Mouse (Mus musculus): ENCODE measurements around the gene Tsen54.
A peak's percentile ranks its signal among the peaks of the same experiment; 100 is the strongest.
"Not testable (repeated sequence)": the region's sequence is repeated elsewhere in the genome, so short reads cannot be mapped to it uniquely, and the experiment has no call there.

Tsen54 gene

DNA sequence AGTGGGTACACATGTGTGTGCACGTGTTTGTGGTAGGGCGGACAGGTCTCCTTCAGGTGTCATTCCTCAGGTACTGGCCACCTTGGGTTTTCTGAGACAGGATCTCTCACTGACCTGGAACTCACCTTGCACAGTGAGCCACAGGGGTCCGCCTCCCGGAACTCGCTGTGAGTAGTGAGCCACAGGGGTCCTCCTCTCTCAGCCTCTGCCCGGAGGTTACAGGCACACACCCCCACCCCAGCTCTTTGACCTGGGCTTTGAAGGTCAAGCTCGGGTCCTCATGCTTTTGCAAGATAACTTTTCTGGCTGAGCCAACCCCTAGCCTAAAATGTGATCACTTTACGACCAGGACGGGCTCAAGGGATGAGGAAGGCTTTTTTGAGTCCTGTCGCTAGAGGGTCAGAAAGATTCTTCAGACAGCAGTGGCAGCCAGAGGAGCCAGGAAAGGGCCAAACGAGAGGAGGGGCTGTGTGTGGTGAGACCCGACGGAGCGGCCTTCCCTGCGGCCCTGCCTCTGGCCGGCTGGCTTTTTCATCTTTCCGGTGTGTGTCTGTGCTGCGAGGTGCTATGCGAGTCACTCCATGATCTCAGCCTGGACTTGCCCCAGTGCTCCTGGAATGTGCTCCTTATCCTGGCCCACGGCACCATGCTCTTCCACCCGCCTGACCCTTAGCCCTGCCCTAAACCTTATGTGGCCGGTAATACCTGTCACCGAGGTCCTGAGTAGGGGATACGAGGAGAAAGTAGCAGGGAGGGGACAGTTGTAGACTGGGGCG lies 16.2 kb downstream of the Tsen54 start:
- no peak for DNase-seq

DNA sequence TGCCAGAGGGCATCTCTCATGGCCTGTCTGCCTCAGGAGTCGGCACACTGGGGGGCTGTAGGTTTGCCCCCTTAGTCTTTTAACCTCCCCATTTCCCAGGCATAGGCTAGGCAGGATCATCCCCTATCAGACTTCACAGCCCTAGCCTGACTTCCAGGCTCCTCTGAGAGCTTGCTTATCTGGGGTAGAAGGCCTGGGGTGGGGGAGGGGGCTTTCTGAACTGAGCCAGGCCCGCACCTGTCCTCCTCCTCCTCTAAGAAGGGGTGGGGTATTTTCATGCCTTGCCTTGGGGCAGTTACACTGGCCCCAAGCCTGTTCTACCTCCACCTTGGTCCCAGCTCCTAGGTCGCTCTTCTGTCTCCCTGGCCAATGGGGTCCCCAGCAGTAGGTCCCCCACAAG lies 17.0 kb downstream of the Tsen54 start:
- no peak for DNase-seq

DNA sequence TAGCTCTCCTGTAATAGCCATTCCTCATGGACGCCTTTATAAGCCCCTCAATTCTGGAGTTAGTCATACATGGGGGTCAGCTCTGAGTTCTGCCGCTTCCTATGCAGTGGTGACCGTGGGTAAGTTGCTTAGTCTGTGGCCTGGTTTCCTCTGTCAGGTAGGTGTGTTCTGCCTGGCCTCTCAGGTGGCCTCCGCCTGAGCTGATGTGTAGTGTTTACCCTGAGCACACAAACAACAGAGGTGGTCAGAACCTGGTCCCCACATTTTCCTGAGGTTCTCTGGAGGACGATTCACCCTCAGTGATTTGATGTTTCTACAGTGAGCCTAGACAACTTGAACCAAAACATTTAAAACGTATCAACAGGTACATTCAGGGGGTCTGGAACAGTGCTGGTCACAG lies 17.5 kb downstream of the Tsen54 start:
- DNase-seq = peak; percentile 44

DNA sequence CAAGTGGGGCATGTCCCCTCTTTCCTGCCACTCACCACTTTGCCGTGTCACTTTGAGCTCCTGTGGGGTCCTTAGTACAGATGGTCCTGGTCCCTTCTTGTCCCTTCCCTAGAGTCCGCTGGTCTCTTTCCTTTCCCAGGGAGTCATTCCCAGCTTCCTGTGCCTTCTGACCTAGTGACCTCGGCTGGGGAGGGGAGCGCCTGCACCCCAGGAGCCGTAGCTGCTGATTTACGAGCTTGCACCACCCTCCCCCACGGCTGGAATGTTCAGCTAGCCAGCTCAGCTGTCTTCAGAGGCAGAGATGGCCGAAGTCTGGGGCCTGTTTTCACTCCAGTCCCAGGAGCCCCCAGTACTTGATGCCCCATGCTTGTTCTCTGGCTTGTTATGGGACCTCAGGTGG lies 18.0 kb downstream of the Tsen54 start:
- peak; percentile 65 for DNase-seq

DNA sequence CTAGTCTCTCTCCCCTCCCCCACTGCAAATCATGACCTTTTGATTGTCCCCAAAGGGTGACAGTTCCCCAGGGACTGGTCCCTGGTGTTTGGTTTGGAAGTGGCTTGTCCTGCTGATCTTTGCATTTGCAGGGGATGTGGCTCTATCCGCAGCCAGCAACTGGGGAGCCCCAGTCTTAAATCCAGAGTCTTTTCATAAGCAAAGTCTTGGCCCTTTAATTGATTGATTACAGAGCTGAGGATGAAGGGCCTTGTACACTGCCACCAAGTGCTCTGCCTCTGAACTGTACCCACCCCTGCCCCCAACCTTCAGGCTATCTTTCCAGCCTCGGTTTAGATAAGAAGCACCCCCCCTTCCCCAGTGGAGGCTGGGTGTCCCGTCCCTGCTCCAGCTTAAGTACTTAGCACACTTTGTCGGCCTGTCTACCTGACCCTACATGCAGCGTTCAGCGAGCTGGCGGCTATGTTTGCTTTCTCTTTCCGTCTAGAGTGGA lies 18.5 kb downstream of the Tsen54 start:
- DNase-seq = peak; percentile 65

DNA sequence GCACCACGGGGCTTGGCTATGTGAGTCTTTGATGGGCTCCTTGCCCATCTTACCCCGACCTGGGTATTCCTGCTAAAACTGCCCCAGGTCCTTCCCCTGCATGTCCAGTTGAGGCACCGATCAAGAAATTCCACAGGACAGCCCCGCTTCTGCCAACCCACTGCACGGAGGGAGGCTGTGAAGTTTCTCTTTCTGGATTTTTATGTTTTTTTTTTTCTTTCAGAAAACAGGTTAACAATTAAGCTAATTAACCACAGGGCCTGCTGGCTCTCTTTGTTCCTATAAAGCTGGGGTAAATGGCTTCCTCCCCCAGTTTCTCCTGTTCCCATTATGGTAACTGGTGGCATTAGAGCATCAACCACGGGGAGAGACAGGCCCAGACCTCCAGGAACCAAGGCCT lies 19.5 kb downstream of the Tsen54 start:
- no peak for DNase-seq

DNA sequence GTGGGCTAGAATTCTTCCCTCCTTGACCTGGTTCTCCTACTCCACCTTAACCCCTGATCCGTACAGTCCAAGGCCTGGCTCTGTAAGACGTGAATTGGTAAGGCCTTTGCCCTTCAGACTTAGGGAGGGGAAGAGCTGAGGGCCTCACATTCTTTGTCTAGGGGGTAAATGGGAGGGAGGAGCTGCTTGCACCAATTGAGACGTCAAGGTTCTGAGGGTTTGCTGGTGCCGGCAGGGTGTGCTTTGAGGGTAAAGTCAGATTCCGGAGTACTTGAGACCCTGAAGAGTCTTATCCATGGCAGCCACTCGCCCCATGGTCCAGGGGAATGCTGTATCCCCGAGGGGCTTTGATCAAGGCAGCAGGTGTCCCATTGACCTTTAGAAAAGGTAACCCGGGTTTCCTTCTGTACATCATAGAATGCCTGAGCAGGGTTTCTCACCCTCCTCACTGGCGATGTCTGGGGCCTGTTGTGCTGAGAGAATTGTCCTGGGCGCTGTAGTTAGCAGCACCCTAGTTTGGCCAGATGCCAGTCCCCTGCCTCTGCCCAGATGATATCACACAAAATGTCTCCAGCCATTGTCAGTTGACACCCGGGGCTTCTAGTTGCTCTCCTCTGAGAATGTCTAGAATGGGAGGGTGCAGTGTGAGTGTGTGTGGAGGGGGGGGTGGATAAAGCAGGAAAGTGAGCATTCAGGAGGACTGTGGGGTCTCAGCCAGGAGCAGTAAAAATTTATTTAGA lies 22.3 kb downstream of the Tsen54 start:
- no peak for DNase-seq

DNA sequence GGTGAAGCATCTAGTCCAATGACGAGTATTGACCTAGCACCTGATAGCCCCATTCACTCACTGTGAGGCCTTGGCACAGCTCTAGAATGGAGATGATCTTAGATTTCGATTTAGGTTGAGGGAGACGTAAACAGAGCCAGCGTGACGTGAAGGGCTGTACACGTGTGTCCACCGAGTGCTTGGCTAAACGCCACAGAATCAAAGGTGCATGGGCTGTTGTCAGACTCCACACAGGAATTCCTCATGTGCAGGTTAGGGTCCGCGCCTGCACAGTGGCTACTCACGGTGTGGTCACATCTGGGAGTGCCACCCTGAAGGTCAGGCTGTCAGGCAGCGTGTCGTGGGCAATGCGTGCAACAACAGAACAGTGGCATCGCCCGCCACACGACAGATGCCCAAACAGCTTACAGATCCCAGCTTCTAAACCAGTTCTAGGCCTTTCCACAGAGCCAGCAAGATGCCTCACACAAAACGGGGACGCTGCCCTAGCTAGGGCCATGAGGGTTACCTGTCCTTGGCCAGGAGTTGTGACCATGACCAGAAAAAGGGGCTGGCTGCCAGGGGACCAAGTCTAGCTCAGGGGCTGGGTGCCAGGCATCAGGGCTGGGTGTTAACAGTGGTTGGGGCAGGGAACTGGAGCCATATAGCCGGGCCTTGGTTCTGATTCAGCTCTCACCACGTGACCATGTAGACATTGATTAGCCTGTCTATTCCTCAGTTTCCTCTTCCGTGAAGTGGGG lies 23.3 kb downstream of the Tsen54 start:
- no peak for DNase-seq

DNA sequence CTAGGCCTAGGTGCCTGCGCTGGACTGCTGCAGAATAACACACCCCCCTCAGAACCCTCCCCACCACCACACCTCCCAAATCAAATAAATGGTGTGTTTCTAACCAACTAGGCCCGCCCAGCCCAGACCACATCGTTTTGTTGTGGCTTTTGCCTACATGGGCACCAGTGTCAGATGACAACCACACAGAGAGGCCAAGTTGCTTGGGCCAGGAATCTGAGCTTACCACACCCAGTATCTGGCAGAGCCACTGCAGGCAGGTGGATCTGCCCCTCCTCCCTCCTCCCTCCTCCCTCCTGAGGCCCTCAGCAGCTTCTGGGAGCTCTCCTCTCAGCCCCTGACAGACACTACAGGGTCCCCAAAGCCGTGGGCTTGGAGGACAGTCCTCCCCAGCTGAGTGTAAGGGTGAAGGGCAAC lies 24.4 kb downstream of the Tsen54 start:
- peak; percentile 81 for DNase-seq

DNA sequence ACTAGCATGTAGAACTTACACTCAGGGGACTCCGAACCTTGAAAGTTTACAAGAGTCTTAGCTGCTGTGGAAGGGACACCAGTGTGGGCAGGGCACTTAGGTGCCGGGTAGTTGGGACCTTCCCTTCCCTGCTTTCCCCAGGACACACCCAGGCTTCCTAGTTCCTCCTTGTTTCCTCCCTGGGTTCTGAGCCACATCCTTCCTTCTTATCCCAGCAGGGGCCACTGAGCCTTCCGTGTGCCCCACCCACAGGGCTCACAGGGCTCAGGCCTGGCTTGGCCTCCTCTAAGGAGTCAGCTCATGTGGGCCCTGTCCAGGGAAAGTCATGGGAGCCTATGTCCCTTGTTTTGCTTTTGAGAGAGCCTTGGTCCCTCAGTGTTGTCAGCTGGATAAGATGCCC lies 25.2 kb downstream of the Tsen54 start:
- no peak for DNase-seq

DNA sequence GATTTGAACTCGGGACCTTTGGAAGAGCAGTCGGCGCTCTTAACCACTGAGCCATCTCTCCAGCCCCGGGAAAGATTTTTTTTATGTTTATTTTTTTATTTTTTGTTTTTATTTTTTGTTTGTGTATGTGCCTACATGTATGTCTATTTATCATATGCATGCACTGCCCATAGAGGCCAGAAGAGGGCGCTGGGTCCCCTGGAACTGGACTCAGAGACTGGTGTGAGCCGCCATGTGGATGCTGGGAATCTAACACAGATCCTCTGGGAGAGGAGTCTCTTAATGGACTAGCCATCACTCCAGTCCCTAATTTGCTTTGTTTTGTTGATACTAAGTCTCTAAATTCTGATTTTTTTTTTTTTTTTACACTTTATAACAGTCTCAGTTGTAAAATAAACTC lies 26.5 kb downstream of the Tsen54 start:
- no peak for DNase-seq

DNA sequence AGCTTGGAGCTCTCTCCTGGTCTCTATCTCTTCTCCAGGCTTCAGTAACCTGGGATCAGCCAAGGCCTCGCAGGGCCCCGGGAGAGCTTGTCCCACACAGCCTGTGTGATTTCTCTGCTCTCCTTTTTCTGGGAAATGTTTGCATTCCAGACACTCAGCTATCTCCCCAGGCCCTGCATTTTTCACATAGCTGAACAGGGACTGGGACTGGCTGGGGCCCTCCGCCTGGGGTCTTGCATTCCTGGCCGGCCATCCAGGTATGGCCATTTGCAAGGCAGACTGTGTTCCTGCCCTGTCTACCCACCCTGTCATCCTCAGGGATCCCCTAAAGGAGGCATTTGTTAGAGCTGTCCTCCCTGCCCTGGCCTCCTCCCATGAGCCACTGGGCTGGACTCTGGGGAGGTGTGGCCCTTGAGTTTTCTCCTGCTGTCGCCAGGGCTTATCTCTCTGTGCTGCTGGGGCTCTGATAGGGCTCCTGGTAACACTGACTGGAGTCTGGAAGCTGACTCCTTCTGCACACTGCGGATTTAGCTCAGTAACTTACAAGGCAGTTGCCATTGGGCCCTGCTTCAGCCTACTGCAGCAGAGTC lies 27.5 kb downstream of the Tsen54 start:
- DNase-seq = peak; percentile 34

DNA sequence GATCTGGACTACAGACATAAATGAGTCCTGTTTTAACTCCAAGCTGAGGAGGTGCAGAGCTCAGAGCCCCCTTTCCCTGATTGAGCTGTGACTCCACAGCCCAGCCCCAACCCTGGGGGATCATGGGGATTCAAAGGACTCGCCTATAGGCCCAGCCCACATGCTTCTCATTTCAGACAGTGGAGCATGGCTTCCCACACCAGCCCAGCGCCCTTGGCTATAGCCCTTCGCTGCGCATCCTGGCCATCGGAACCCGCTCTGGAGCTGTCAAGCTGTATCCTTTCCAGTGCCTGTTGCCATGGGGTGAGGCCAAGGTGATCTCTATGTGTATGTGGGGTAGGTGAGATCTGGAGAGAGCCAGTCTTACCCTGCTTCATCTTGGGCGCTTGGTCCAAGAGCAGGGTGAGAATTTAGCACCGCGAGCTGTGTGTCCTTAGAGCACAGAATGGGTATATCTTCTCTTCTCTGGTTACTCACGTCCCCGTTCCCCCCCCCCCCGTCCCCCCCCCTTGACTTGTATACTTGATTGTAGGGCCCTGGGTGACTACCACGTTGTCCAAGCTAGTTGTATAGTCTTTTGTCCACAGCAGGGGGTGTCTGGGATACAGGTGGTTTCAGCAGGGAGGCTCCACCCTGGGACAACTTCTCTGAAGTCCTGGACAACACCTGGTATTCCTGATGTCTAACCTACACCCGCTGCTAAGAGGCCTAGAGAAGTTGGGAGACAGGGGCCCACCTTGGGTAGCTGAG lies 28.8 kb downstream of the Tsen54 start:
- no peak for DNase-seq

DNA sequence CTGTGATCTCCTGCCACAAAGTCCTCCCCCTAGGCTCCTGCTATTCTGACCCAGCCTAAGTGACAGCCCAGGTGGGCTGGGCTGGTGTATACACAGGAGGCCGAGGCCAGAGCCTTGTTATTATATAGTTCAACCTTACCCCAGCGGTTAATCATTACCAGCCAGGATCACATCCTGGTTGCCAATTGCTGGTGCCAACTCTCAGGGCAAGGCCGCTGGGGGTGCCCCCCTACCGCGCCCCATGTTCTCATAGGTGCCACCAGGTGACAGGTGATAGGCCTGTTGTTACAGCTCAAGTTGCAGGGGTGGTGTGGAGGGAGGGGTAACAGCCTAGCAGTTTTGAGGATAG lies 29.3 kb downstream of the Tsen54 start:
- DNase-seq = peak; percentile 67

DNA sequence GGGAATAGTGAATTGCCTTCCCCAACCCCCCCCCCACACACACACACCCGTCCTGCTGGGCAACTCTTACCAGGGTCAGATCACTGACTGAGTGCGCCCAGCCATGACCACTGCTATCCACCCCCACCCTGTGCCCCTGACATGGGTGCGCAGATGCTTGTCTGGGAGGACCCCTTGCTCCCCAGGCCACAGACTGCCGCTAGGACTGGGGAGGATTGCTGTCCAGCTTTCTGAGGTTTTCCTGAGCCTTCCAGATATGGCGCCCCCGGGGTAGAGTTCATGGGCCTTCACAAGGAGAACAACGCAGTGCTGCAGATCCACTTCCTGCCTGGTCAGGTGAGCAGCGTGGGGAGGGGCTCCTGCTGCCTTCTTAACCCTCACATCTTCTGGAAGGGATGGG lies 29.7 kb downstream of the Tsen54 start:
- no peak for DNase-seq

DNA sequence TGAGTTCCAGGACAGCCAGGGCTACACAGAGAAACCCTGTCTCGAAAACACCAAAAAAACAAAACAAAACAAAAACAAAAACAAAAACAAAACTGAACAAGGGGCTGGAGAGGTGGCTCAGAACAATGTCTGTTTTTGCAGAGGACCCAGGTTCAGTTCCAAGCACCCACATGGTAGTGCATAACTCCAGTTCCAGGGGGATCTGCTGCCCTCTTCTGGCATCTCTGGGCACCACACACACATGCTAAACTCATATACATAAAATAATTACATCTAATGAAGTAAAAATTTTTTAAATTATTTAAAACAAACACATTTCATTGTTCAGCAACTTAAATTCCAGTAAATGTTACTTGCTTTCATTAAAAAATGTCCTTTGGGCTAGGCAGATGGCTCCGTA lies 31.3 kb downstream of the Tsen54 start:
- DNase-seq = no peak

DNA sequence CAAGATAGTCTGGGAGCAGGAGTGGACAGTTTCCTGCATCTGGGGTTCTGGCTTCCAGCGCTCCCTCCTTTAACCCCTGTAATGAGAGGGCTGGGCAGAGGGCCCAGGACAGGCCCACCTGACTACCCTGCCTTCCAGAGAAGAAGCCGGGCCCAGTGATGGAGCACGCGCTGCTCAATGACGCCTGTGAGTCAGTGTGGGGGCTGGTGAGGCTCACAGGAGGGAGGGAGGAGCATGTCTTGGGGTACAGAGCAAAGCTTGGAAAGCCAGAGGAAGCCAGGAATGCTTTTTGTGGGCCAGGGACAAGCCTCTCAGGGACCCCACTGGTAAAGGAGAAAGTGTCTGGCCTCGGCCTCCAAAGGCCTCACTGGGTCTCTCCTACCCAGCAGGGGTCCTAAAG lies 40.1 kb downstream of the Tsen54 start:
- DNase-seq = no peak

DNA sequence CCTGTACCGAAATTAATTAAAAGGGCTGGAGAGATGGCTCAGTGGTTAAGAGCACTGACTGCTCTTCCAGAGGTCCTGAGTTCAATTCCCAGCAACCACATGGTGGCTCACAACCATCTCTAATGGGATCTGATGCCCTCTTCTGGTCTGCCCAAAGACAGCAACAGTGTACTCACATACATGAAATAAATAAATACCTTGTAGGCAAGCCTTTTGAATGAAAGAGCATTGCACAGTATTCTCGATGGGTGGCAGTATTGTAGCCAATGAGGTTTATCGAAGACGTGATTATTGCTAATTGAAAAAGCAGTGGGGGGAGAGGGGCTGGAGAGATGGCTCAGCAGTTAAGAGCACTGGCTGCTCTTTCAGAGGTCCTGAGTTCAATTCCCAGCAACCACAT lies 42.6 kb downstream of the Tsen54 start:
- not testable (repeated sequence) for DNase-seq

DNA sequence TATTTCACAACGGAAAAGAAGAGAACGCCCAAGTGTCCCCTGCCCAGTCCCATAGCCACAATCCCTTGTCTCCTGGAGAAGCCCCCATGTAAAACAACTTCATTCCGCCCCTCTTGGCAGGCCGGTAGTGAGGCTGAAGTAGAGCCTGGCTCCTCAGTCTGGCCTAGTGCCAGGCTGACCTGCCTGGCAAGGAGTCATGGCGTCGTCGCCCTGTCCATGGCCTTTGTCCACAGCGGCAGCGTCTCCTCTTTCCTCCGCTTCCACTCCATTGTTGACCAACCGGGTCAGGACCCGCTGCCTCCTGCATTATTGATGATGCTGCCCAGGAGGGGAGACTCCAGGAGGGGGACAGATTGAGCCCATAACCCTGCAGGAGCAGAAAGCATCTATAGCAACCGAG lies 43.4 kb downstream of the Tsen54 start:
- no peak for DNase-seq

DNA sequence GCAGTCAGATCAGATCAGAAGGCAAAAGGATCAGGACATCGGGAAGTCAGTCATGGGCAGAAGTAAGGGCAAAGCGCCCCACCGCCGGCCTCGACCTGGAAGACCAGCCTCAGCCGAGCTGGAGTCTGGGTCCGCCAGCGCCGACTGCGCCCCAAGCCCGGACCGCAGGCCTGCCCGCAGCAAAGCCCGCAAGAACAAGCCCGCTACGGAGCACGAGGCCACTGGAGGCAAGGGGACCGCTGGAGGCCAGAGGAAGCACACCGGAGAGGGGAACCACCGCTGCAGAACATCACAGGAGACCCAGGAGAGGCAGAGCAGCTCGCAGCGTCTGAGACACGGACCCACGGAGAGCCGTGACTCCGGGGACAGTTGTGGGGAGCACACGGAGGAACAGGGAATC lies 43.8 kb downstream of the Tsen54 start, which contains the start of gene Myo15b:
Myo15b (plus strand) TSS at position 53 of the 400 bp plus-strand sequence.
- DNase-seq = no peak

DNA sequence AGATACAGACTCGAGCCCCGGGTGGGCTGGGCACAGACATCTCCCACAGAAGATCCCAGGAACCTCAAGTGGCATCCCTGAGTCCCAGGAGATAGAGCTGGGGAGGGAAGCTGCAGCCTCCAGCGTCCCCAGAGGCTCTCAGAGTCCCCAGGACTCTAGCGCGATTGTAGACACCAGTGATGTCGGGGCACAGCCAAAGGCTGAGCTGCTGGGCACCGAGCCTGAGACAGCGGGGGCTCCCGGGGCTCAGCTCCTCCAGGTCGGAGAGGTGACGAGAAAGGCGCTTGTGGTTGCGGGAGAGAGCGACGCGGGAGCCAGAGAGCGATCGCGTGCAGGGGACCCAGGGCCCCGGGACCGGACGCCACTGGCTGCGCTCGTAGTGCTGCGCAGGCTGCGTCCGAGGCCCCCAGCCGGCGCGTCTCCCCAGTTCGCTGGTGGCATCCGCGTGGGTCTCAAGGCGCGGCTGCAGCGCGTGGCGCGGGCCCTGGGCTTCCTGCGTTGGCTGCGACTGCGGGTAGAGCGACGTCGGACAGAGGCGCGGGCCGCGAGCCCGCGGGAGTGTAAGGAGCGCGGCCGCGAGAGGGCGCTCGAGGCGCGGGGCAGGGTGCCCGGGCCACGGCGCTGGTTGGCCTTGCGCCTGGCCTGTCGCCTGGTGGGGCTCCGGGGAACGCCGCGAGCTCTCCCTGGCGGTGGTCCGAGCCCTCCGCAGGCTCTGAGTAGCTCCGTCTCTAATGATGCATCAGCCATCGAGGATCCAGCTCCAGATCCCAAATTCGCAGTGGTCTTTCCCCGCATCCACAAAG lies 44.8 kb downstream of the Tsen54 start:
- peak; percentile 88 for DNase-seq

DNA sequence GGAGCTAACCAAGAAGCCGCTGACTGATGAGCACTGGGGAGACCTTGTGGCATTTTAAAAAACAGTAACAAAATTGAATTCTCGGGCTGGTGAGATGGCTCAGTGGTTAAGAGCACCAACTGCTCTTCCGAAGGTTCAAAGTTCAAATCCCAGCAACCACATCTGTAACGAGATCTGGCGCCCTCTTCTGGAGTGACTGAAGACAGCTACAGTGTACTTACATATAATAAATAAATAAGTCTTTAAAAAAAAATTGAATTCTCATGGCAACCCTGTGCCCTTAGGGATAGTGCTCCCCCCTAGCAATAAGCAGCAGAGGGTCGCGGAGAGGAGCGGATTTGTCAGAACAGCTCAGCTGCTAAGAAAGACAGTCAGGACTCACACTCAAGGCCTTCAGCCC lies 49.4 kb downstream of the Tsen54 start:
- no peak for DNase-seq

Measured in lung, postnatal 36 days (tissue).